Mouse (Mus musculus) brain, adult 2 months (tissue): ENCODE measurements around the gene Plekha6.

Source experiments
- DNase-seq: peaks from one replicate; pipeline ENCODE4 v3.0.0; 2011; ENCODE audit warnings: low read depth, low spot score

The Plekha6 gene

GRCm38 (mm10) chr1:133244668-133245067 lies 80.7 kb downstream of the Plekha6 start:
- DNase-seq = no peak

- no peak for DNase-seq
Observed at GRCm38 (mm10) chr1:133245690-133246619, 81.9 kb downstream of the Plekha6 start.

GRCm38 (mm10) chr1:133247189-133247588 lies 83.2 kb downstream of the Plekha6 start:
- DNase-seq = no peak

- no peak for DNase-seq
Observed at GRCm38 (mm10) chr1:133250761-133251160, 86.8 kb downstream of the Plekha6 start.

GRCm38 (mm10) chr1:133251625-133252034 lies 87.6 kb downstream of the Plekha6 start:
- peak; percentile 55 for DNase-seq

- DNase-seq = no peak
Observed at GRCm38 (mm10) chr1:133252251-133252650, 88.2 kb downstream of the Plekha6 start.

GRCm38 (mm10) chr1:133252801-133253531 lies 89.0 kb downstream of the Plekha6 start:
- DNase-seq = no peak

GRCm38 (mm10) chr1:133253532-133253866 lies 89.5 kb downstream of the Plekha6 start:
- no peak for DNase-seq

- no peak for DNase-seq
Observed at GRCm38 (mm10) chr1:133254226-133254625, 90.2 kb downstream of the Plekha6 start.

- DNase-seq = no peak
Observed at GRCm38 (mm10) chr1:133254856-133255764, 91.1 kb downstream of the Plekha6 start.

GRCm38 (mm10) chr1:133255776-133256175 lies 91.8 kb downstream of the Plekha6 start:
- DNase-seq = no peak

GRCm38 (mm10) chr1:133256347-133256746 lies 92.3 kb downstream of the Plekha6 start:
- DNase-seq = peak; percentile 66

GRCm38 (mm10) chr1:133258694-133259093 lies 94.7 kb downstream of the Plekha6 start:
- no peak for DNase-seq

- peak; percentile 63 for DNase-seq
Observed at GRCm38 (mm10) chr1:133262628-133263027, 98.6 kb downstream of the Plekha6 start.

- no peak for DNase-seq
Observed at GRCm38 (mm10) chr1:133263134-133263533, 99.1 kb downstream of the Plekha6 start.

- no peak for DNase-seq
Observed at GRCm38 (mm10) chr1:133264367-133264766, 100.4 kb downstream of the Plekha6 start.

GRCm38 (mm10) chr1:133265114-133265766 lies 101.2 kb downstream of the Plekha6 start:
- peak; percentile 49 for DNase-seq

GRCm38 (mm10) chr1:133267094-133267493 lies 103.1 kb downstream of the Plekha6 start:
- DNase-seq = no peak

- peak; percentile 74 for DNase-seq
Observed at GRCm38 (mm10) chr1:133267813-133268492, 103.9 kb downstream of the Plekha6 start.

- no peak for DNase-seq
Observed at GRCm38 (mm10) chr1:133268503-133268902, 104.5 kb downstream of the Plekha6 start.
